Mouse (Mus musculus) limb, embryonic 11.5 days (tissue): ENCODE results near the gene Castor2. TPM values are rescaled to one million over a fixed set of nuclear protein-coding genes. Genes with fewer than 3 reads are reported as not detected.

Source experiments
- ATAC-seq: fragments of 200-750 bp; cut with Nextera tagmentation; 2 replicates; pipeline ENCODE4 v1.8.0; 2017; ENCODE audit warnings: low read depth; ENCODE audit not compliant: insufficient number of reproducible peaks, low FRiP score, low TSS enrichment
- DNase-seq: peaks from one replicate; pipeline ENCODE4 v3.0.0-alpha.2; 2015; ENCODE audit warnings: low spot score
- H3K27ac ChIP-seq: fragments of 300-500 bp; sonication (generic); replicated peaks from 2 replicates; pipeline ENCODE4 v1.5.1; 2014; ENCODE audit warnings: low read depth, mild to moderate bottlenecking, low read length
- H3K27me3 ChIP-seq: fragments of 300-500 bp; sonication (generic); 2 replicates; pipeline ENCODE4 v1.6.1; 2014; ENCODE audit warnings: mild to moderate bottlenecking, low read length, mixed read lengths; ENCODE audit not compliant: control insufficient read depth, insufficient read depth
- H3K36me3 ChIP-seq: fragments of 300-500 bp; sonication (generic); 2 replicates; pipeline ENCODE4 v1.6.1; 2014; ENCODE audit warnings: mild to moderate bottlenecking, low read length, moderate library complexity, mixed read lengths; ENCODE audit not compliant: control insufficient read depth, insufficient read depth
- H3K4me1 ChIP-seq: fragments of 300-500 bp; sonication (generic); 2 replicates; pipeline ENCODE4 v1.6.1; 2014; ENCODE audit warnings: low read length, mixed read lengths; ENCODE audit not compliant: control insufficient read depth, insufficient read depth
- H3K4me2 ChIP-seq: fragments of 300-500 bp; sonication (generic); 2 replicates; pipeline ENCODE4 v1.6.1; 2014; ENCODE audit warnings: low read depth, mild to moderate bottlenecking, moderate library complexity; ENCODE audit not compliant: severe bottlenecking
- H3K4me3 ChIP-seq: fragments of 300-500 bp; sonication (generic); 2 replicates; pipeline ENCODE4 v1.5.1; 2014; ENCODE audit warnings: low read depth, low read length
- H3K9ac ChIP-seq: fragments of 300-500 bp; sonication (generic); 2 replicates; pipeline ENCODE4 v1.6.1; 2014; ENCODE audit warnings: mild to moderate bottlenecking, low read length
- H3K9me3 ChIP-seq: fragments of 300-500 bp; sonication (generic); 2 replicates; pipeline ENCODE4 v1.6.1; 2016; ENCODE audit warnings: low read length; ENCODE audit not compliant: control insufficient read depth
- WGBS: fragments of 180-500 bp; shearing (Covaris S2); extraction: QIAGEN DNeasy Blood & Tissue Kit; methylation state at CpG from one replicate; pipeline ENCODE4 v1.1.7; 2014; 5-methylcytosine and 5-hydroxymethylcytosine counted together
- polyA plus RNA-seq: library from polyadenylated mRNA; unstranded; fragments of >200 nt; fragmentation: Nextera tagmentation; extraction: Ambion mirVana; gene quantifications from 2 replicates; pipeline ENCODE4 v1.2.1, GENCODE M21; 2014

Castor2 gene
- polyA plus RNA-seq, 1 experiment from 2014 or later = 11.8 TPM

DNA sequence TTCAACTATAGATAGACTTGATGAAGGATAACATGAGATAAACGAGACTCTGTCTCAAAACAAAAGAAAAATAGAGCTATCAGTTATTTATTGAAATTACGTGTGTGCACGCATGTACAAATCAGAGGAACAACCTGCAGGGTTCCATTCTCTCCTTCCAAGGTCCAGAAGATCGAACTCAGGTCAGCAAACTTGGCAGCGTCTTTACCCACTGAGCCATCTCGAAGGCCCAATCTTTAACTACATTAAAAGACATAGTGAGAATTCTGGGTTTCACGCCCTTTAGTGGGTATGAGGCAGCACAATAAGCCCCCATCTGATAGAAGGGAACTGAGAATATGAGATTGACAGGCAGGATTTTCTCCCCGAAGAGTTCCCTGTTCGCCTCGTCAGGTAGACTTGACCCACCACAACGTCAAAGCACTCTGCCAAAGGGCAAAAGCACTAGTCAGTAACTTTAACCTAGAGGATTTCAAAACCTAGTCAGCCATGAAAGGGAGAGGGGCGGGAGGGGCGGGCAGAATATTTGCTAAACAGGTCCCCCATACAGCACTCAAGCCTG, 1.1 kb upstream of the Castor2 start:
- H3K4me3 ChIP-seq = peak overlapping the region; percentile 75
- H3K9me3 ChIP-seq = no peaks in the 10 kb centered on the region
- no peak for DNase-seq
- H3K4me2 ChIP-seq = peak overlapping the region; percentile 86
- H3K9ac ChIP-seq = peak overlapping the region; percentile 54
- H3K36me3 ChIP-seq = no peaks in the 10 kb centered on the region
- peaks cover 7% of the 10 kb centered on the region for H3K4me1 ChIP-seq
- H3K27ac ChIP-seq = no peak overlapping the region
- no peaks in the 10 kb centered on the region for H3K27me3 ChIP-seq
- no peak for ATAC-seq
- WGBS = 50% methylated on average over 13 of the region's 13 CpGs

DNA sequence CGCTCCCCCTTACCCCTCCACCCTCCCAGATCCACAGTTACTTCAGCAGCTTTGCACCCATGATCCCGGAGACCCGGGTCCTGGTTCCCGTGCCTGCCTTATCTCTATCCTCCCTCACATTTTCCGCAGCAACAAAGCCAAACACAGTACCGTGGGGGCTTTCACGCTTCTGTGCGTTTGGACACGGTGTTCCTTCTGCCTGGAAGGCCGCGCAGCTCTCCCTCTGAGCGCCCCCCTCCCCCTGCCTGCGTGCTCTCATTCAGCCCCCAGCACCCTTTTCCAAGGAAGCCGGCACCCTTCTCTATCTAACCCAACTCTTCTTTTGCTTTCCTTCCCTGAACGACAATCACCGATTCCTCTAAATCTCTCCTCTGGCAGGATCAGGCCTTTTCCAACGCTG, 535 bp upstream of the Castor2 start:
- Histone ChIP-seq H3K36me3 (no peaks in the 10 kb centered on the region), H3K4me3 (peak overlapping the region; percentile 75), H3K9me3 (no peaks in the 10 kb centered on the region), H3K9ac (peak overlapping the region; percentile 54), H3K27ac (no peak overlapping the region), H3K27me3 (no peaks in the 10 kb centered on the region), H3K4me2 (peak overlapping the region; percentile 86), H3K4me1 (peaks cover 7% of the 10 kb centered on the region)
- WGBS = 2% methylated on average over 17 of the region's 17 CpGs
- ATAC-seq = no peak
- DNase-seq = no peak

DNA sequence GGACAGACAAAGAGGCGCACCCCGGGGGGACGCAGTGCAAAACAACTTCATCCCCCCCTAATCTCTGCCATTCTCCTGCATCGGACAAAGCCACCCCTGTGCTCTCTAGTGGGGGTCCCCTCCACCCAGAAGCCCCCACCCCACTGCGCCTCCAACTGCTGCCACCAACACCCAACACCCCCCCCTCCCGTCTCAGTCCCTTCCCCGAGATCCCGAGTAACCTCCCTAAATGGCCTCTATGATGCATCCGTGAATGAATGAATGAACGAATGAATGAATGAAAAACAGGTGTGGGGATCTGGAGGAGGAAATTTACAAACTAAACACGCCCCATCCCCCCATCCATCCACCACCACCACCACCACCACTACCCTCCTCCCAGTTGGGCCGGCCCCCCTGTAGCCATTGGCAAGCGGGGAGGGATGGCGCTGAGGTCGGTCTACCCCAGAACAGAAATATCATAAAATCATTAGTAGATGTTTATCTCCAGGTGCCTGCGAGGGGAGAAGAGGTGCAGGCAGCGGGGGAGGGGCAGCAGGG, 791 bp downstream of the Castor2 start:
- no peaks in the 10 kb centered on the region for H3K9me3 ChIP-seq
- H3K4me3 ChIP-seq = peak overlapping the region; percentile 75
- no peaks in the 10 kb centered on the region for H3K27me3 ChIP-seq
- H3K4me1 ChIP-seq = peaks cover 7% of the 10 kb centered on the region
- WGBS = under 1% methylated on average over 17 of the region's 17 CpGs
- DNase-seq = peak; percentile 42
- peak; percentile 35; the same call in 1 of the 2 replicates for ATAC-seq
- peak overlapping the region; percentile 64 for H3K9ac ChIP-seq
- no peaks in the 10 kb centered on the region for H3K36me3 ChIP-seq
- H3K27ac ChIP-seq = no peak overlapping the region
- peak overlapping the region; percentile 86 for H3K4me2 ChIP-seq

DNA sequence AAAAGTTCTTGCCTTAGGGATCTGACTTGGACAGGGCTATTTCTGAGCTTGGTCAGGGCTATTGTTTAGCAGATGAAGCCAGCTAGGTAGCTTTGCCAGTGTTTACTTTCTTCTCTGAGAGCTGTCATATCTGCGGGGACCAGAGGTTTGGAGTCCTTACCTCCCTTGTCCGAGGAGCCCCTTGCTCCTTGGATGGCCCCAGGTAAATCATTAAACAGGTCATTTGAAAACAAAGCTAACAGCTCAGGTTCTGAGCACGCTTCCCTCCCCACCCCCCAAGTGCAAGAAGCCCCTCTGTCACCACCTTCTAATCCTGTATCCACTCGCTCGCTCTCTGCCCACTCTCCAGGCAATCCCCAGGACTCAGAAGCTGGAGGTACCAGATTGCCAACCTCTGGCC, 1.8 kb downstream of the Castor2 start:
- H3K27ac ChIP-seq = no peak overlapping the region
- no peaks in the 10 kb centered on the region; the same call in 1 of the 2 replicates for H3K9me3 ChIP-seq
- H3K36me3 ChIP-seq = 0 out of 2 replicates have a peak, but pooled peaks cover 2% of the 10 kb centered on the region
- 55% methylated on average over 5 of the region's 5 CpGs for WGBS
- no peaks in the 10 kb centered on the region for H3K27me3 ChIP-seq
- no peak overlapping the region for H3K4me3 ChIP-seq
- ATAC-seq (no peak), DNase-seq (no peak)
- peaks cover 7% of the 10 kb centered on the region for H3K4me1 ChIP-seq
- no peak overlapping the region for H3K9ac ChIP-seq
- peak overlapping the region; percentile 8; the same call in 1 of the 2 replicates for H3K4me2 ChIP-seq

DNA sequence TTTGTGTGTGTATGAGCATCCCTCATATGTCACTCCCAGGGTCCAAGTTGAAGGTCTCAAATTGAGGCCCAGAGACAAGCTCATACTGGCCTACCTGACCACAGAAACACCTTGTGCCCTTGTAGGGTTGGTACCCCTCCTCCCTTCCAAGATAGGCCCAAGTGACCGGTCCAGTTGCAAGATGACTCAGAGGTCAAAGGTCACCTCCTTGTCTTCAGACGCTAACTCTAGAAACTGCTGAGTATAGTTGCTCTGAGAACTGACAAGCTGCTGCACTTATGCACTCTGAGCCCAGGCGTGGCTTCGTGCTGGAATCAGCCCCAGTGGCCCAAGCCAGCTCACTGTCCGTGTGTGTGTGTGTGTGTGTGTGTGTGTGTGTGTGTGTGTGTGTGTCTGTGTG, 2.4 kb downstream of the Castor2 start:
- H3K9ac ChIP-seq = no peak overlapping the region
- ATAC-seq = no peak
- no peaks in the 10 kb centered on the region for H3K27me3 ChIP-seq
- peaks cover 7% of the 10 kb centered on the region for H3K4me1 ChIP-seq
- 36% methylated on average over 5 of the region's 5 CpGs for WGBS
- H3K4me3 ChIP-seq = no peak overlapping the region
- no peak for DNase-seq
- H3K36me3 ChIP-seq = 0 out of 2 replicates have a peak, but pooled peaks cover 2% of the 10 kb centered on the region
- no peak overlapping the region for H3K27ac ChIP-seq
- no peak overlapping the region for H3K4me2 ChIP-seq
- no peaks in the 10 kb centered on the region; the same call in 1 of the 2 replicates for H3K9me3 ChIP-seq

DNA sequence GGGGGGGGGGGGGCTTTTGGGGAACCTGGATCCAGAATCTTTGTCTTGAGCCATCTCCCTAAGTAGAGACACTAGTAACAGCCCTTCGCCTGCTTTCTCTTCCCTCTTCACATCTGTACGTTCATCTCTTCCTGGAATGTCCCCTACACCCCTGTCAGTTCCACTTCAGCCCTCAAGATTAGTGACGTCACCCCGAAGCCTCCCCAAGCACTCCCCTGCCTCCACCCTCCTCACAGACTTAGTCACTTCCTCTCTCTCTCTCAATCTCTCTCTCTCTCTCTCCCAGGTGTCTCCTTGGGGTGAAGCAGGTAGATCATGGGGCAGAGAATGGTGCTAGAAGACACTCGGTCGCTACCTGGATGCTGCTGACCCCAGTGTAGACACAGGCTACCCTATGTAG, 3.2 kb downstream of the Castor2 start:
- Histone ChIP-seq H3K4me1 (peaks cover 7% of the 10 kb centered on the region), H3K36me3 (0 out of 2 replicates have a peak, but pooled peaks cover 2% of the 10 kb centered on the region), H3K4me3 (no peak overlapping the region), H3K9me3 (no peaks in the 10 kb centered on the region; the same call in 1 of the 2 replicates), H3K4me2 (no peak overlapping the region), H3K9ac (no peak overlapping the region), H3K27ac (no peak overlapping the region), H3K27me3 (no peaks in the 10 kb centered on the region)
- ATAC-seq = no peak
- no peak for DNase-seq
- WGBS = 77% methylated on average over 6 of the region's 6 CpGs

DNA sequence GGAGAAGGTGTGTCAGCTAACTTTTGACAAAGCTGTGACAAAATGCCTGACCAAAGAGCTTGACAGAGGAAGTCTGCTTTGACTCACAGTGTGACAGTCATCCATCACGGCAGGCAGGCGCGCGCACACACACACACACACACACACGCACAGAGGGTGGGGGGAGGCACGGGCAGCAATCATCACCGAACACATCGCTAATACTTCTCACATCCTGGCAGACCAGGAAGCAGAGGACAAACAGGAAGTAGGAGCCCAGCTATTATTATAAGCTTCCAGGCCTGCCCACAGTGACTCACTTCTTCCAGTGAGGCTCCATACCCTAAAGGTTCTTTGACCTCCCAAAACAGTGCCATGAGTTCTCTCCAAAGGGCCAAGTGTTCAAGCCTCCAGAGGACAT, 6.3 kb downstream of the Castor2 start:
- DNase-seq (no peak), ATAC-seq (no peak)
- H3K4me1 ChIP-seq = peaks cover 7% of the 10 kb centered on the region
- no peaks in the 10 kb centered on the region; the same call in 1 of the 2 replicates for H3K9me3 ChIP-seq
- H3K27ac ChIP-seq = no peak overlapping the region
- no peak overlapping the region for H3K4me3 ChIP-seq
- no peak overlapping the region for H3K9ac ChIP-seq
- 0 out of 2 replicates have a peak, but pooled peaks cover 2% of the 10 kb centered on the region for H3K36me3 ChIP-seq
- H3K27me3 ChIP-seq = no peaks in the 10 kb centered on the region
- 87% methylated on average over 8 of the region's 8 CpGs for WGBS
- no peak overlapping the region for H3K4me2 ChIP-seq

DNA sequence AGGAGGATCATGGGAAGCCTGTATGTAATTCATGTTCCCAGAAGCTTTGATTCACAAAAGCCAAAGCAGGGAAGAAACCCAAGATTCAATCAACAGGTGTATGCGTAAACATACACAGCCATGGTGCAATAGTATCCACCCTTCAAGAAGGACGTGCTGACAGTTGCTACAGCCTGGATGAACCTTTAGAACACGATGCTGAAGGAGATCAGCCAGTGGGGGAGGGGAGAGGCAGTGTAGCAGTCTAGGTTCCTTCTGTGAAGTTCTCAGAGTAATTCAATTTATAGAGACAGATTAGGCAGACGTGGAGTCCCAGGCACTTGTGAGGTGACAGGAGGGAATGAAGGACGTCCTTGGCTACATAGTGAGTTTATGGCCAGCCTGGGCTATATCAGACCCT, 15.5 kb downstream of the Castor2 start:
- DNase-seq (no peak), ATAC-seq (no peak)
- Histone ChIP-seq H3K4me1 (no peaks in the 10 kb centered on the region), H3K9me3 (no peaks in the 10 kb centered on the region), H3K36me3 (no peaks in the 10 kb centered on the region), H3K4me3 (no peak overlapping the region), H3K4me2 (no peak overlapping the region), H3K27me3 (no peaks in the 10 kb centered on the region), H3K27ac (no peak overlapping the region), H3K9ac (no peak overlapping the region)
- 69% methylated on average over 5 of the region's 5 CpGs for WGBS
